Mouse (Mus musculus) retina, postnatal 1 day (tissue): ENCODE measurements around the gene C730034F03Rik.
A peak's percentile ranks its signal among the peaks of the same experiment; 100 is the strongest.

Experiments used
- DNase-seq: peaks from one replicate; pipeline ENCODE4 v3.0.0-alpha.2; 2012

The C730034F03Rik gene

DNA sequence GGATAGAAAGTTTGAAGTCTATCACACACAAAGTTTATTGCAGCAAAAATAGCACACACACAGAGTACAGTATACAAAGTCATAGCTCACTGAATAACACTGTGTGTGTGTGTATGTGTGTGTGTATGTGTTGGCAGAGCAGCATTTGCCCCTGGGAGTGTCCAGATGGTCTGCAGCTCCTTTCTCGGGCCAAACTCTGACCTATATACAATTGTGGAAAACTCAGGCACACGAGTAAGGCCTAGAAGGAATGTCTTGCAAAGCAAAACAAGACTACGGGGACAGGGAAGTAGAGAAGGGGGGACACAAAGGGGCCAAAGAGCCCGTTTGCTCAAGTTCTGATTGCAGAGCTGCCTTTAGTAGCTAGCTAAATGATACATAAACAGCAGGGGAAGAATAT, 3.6 kb downstream of the C730034F03Rik start:
- DNase-seq: peak; percentile 27

GRCm38 (mm10) chr15:89434136-89434535, 4.7 kb downstream of the C730034F03Rik start:
- DNase-seq: no peak

DNA sequence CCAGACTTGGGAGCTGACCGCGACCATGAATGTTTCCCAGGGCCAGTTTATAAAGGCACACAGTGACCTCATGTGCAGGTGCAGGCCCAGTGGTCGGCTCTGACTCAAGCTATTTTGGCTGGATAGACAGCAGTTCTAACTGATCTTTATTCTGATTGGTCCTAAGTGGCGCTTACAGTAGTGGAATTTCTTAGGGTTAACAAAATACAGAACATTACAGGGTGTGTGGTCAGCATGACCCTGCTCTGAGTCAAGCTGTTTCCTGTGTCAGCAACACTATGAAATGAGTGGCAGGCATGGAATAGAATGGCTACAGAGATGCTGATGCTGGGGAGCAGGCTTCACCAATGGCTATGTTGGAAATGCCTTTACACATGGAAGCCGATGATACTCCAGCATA, 6.5 kb downstream of the C730034F03Rik start:
- DNase-seq: no peak

DNA sequence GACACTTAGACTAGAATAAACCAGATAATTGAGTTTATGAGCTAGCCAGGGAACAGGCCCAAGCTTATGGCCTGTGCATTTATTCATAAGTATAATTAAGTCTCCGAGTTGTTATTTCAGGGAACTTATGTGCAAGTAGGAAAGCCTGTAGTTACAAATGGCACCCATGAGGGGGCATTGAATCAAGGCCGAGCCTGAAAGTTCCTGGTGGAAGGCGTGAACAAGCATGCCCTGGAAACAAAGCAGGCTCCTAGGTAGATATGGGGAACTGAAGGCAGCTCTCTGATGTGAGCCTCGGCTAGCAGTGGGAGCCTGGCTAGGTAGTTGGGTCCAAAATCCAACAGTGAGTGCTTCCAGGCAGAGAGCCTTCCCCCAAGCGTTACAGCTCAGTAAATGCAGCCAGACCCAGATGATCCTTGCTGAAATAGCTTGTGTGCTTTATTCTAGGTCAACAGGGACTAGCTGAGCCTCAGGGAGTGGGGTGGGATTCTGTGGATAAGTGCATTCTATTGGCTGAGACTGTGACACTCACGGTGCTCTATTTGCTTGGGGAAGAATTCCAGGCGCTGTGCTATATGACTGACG, 13.2 kb downstream of the C730034F03Rik start:
- DNase-seq: peak; percentile 68

- DNase-seq: peak; percentile 71
These were observed 23.8 kb downstream of the C730034F03Rik start for GRCm38 (mm10) chr15:89452906-89453864.

- DNase-seq: peak; percentile 74
These were observed 24.6 kb downstream of the C730034F03Rik start, which contains the start of gene Mapk8ip2 for GRCm38 (mm10) chr15:89453865-89454478. Mapk8ip2 (plus strand) TSS chr15:89453913.

DNA sequence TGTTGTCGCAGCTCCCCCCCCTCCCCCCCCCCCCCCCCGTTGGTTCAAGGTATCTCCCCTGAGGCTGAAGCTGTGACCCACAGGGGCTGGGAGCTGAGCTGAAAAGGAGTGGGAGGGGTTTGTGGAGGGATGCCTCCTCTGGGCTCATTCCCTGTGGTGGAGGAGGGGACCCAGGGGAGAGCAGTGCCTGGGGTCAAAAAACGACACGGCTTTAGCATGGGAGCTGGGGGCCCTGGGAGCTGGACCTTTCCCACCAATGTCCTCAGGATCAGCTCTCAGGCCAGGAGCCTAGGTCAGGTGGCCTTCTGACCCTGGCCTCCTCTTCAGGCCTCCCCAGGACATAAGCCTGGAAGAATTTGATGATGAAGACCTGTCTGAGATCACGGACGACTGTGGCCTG, 25.5 kb downstream of the C730034F03Rik start:
- DNase-seq: no peak

DNA sequence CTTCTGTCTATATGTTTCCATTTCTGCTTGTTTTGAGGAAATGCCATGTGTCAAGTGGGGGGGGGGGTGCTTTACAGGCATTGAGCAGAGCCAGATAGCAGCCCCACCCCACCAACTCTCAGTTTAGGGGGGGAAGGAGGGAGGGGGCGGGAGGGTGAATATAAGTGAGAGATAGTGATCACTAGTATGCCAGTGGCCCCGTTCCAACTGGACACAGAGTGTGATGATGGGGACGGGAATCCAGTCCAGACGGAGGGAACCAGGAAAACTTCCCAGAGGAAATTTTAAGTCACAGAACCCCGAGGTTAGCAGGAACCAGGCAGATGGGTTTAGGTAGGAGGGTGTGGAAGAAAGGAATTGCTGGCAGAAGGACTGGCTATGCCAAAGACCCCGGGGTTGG, 26.3 kb downstream of the C730034F03Rik start:
- no peak for DNase-seq

DNA sequence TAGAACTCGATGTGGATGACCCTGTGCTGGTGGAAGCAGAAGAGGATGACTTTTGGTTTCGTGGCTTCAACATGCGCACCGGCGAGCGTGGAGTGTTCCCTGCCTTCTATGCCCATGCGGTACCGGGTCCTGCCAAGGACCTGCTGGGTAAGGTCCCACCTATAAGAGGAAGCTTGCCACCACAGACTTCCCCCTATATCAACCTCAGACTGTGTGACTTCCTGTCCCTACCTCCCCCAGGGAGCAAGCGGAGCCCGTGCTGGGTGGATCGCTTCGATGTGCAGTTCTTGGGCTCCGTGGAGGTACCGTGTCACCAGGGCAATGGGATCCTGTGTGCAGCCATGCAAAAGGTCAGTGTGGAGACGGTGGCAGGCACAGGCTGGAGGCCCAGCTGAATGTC, 29.6 kb downstream of the C730034F03Rik start:
- DNase-seq: no peak

GRCm38 (mm10) chr15:89459821-89460220, 30.4 kb downstream of the C730034F03Rik start:
- DNase-seq: no peak

- DNase-seq: no peak
These were observed 30.9 kb downstream of the C730034F03Rik start for GRCm38 (mm10) chr15:89460298-89460697.

GRCm38 (mm10) chr15:89461321-89461720, 31.9 kb downstream of the C730034F03Rik start:
- no peak for DNase-seq

DNA sequence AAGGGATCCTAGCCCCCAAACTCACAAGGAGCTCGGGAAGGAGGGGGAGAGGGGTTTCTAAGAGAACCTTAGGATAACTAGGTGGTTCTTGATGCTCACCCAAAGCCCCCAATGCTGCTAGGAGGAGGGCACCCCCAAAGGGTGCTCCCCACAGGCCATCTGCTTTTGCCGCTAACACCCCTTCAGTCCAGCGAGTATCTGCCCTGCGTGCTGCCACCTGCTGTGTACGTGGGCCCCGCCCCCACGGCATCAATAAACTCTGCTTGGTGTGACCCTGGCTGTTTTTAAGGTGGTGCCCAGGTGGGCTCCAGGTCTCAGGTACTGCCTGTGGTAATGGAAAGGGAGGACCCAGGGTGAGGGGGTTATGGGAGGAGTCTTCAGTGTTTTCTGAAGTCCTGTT, 32.8 kb downstream of the C730034F03Rik start:
- DNase-seq: no peak

GRCm38 (mm10) chr15:89463334-89464235, 34.2 kb downstream of the C730034F03Rik start:
- no peak for DNase-seq

GRCm38 (mm10) chr15:89465052-89465451, 35.7 kb downstream of the C730034F03Rik start:
- peak; percentile 72 for DNase-seq

GRCm38 (mm10) chr15:89468577-89468976, 39.2 kb downstream of the C730034F03Rik start:
- DNase-seq: peak; percentile 69

DNA sequence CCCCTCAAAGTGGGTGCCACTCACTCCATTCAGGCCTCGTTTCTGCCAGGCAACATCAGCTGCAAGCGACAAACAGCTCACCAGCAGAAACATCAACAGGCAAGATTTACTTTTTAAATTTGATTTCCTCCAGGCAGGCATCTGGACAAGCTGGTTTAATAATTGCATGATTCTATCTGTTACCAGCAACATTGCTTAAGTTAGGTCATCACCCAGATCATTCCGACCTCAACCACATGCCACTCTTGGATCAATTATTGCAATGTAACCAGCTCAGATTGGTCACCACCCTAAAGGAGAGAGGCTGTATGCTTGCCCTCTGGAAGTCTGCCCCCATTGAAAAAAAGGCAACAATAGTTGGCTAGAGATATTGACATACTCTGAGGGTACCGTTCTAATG, 42.1 kb downstream of the C730034F03Rik start:
- no peak for DNase-seq

DNA sequence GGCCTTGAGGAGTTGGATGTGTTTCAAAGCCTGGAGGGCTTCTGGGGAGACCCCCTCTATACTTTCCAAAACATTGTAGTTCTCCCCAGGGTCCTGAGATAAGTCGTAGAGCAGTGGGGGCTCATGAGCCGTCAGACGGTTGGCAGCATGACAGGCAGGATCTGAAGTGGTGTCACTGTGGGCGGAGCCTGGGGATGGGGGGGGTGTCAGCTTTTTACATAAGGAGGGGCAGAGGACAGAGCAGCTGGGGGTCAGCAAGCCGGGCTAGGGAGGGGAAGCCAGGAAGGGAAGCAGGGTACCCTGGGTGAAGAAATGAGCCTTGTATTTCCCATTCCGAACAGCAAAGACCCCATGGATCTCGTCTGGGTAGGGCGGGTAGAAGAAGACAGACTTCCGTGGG, 44.0 kb downstream of the C730034F03Rik start:
- no peak for DNase-seq

GRCm38 (mm10) chr15:89473921-89474320, 44.5 kb downstream of the C730034F03Rik start:
- DNase-seq: no peak

DNA sequence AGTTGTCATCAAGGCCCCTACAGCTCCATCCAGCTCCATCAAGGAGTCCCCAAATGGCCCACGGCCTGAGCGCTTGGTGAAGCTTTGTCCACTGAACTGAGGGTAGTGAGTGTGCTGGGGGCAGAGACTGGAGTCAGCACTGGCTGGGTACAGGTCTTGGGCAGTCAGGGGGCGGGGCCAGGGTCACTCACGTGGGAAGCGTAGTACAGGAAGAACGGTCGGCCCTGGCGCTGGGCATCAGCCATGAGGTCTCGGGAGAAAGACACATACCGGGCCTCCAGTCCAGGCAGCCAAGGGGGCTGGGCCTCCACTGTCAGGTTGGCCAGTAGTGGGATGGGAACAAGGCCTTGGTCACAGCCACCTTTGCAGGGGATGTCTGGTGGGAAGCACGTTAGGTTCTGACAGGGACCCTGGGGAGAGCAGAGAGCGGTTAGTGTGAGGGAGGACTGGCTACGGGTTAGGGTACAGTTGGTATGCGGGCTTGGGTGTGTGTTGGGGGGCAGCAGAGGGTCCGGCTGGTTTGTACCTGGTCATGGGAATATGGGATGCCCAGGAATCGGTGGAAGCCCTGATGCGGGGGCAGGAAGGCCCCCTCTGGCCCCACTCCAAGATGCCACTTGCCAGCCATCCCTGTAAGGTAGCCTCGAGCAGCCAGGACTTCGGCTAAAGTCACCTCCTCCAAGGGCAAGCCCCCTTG, 45.4 kb downstream of the C730034F03Rik start:
- DNase-seq: no peak

DNA sequence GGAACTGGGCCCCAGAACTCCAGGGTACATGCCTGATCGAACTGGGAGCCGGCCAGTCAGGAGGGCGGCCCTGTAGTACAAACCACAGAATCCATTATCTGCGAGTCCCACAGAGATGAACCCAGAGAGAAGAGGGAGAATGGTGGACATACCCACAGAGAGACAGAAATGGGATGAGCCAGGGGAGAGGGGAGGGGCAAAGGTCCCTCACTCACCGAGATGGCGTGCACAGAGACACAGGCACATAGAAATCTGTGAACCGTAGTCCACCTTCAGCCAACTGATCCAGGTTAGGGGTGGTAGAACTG, 45.9 kb downstream of the C730034F03Rik start:
- no peak for DNase-seq
